Mouse (Mus musculus) ES-E14 (cell line): ENCODE results near the gene 1700029P11Rik.

Experiments
- MAFK ChIP-seq: IDR thresholded peaks from 2 replicates; pipeline ENCODE4 v1.6.1; 2014; ENCODE audit warnings: mild to moderate bottlenecking, low read depth, low read length, inconsistent platforms; ENCODE audit not compliant: insufficient read depth
- ZC3H11A ChIP-seq: IDR thresholded peaks from 2 replicates; pipeline ENCODE4 v1.6.1; 2012; ENCODE audit warnings: low read depth, mild to moderate bottlenecking, inconsistent platforms, low read length, borderline replicate concordance
- ZNF384 ChIP-seq: IDR thresholded peaks from 2 replicates; pipeline ENCODE4 v1.6.1; 2012; ENCODE audit warnings: low read depth, low read length, inconsistent platforms

GRCm38 (mm10) chr15:81951159-81951558 is 29.2 kb upstream of the 1700029P11Rik start:
- TF ChIP-seq ZC3H11A (no peak), MAFK (no peak), ZNF384 (no peak)
